Mouse (Mus musculus): Measurements from ENCODE around the gene Tpte.
"Not testable (repeated sequence)": the region's sequence is repeated elsewhere in the genome, so short reads cannot be mapped to it uniquely, and the experiment has no call there.

The Tpte gene

DNA sequence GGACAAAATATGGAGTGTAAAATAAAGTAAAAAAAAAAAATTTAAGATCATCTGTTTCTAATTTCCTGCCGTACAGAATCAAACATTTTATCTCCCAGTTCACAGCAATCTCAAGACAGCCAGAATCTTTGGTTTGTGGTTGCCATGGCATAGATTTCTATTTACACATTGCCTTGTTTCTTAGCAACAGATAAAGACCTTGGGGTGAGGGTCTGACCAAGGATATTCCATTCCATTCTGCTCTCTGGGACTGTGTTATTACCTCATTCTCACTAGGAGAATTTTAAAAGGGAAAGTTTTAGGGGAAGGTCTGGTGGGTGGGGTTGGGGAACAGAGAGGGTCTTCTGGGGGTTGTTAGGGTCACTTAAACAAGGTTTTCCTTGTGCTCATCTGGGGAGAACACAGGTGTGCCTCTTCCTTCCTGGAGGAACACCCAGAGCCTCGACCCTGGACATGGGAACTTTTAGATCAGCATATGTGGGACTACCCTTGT lies at the start of gene Tpte:
TSS of gene Tpte (plus strand) at position 443 of the 493 bp plus-strand sequence.
- no peak for DNase-seq (ENCODE audit: low spot score in 2 of 2)

DNA sequence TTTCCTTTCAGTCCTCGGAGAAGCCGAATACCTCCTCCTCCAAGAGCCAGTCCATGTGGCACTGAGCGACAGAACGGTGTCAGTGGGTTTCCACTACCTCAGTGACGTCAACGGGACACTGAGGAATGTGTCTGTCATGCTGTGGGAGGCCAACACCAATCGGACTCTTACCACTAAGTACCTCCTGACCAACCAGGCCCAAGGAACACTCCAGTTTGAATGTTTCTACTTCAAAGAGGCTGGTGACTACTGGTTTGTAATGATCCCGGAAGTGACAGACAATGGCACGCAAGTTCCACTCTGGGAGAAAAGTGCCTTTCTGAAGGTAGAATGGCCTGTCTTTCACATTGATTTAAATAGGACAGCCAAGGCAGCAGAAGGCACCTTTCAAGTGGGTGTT lies 40.3 kb upstream of the Tpte start:
- no peak for DNase-seq (ENCODE audit: low spot score in 2 of 2)

GRCm38 (mm10) chr8:22245663-22246062 lies 37.6 kb upstream of the Tpte start:
- DNase-seq (ENCODE audit: low spot score in 2 of 2): no peak

DNA sequence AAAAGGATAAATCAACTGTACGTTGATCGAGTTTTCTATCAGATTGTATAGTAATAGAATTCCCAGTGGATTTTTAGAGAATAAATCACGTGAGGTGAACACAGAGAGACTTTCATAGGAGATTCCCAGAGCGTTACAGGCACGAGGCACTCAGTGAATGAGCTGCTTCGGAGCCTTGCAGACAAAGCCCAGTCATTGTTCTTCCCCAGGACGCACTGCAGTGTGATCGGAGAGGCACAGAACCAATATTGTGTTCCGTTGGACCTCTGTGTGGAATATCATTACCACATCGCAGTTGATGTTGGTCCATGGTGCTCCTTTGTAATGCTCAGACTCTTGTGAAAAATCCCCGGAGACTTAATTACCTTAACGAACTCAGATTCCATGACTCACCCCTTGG lies 35.3 kb upstream of the Tpte start:
- DNase-seq (ENCODE audit: low spot score in 2 of 2): no peak

DNA sequence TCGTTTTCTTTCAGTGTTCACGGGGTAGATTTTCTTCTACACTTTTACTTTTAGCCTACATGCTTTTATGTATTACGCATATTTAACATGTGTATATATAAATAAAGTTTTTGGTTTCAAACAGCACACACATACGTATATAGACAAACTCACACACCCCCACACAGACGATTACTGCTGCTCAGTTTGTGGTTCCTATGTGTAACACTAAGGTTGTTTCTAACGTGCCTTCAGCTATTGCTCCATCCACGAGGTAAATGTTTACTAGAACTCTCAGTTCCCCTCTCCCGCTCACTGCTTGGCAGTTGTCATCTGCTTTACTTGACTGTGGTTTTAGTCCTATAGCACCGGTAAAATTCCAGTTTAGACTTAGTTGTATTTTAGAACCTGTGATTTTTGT lies 34.2 kb upstream of the Tpte start:
- DNase-seq (ENCODE audit: low spot score in 2 of 2): no peak

GRCm38 (mm10) chr8:22258946-22259450 lies 24.2 kb upstream of the Tpte start:
- no peak for DNase-seq (ENCODE audit: low spot score in 2 of 2)

DNA sequence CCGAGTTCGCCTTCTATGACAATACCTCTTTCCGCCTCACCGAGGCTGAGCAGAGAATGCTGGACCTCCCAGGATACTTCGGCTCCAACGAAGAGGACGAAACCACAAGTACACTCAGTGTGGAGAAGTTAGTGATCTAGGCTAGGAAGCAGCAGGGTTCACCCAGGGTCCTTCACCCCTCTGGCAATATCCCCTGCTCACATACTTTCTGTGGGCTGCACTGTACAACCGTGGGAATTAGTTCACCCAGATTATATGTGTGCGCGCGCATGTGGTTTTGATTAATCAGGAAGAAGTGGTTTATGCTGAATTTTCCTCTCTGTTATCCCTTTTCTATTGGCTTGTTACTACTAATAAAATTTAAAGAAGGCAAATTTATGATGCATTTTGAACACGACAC lies 23.7 kb upstream of the Tpte start:
- DNase-seq (ENCODE audit: low spot score in 2 of 2): no peak

DNA sequence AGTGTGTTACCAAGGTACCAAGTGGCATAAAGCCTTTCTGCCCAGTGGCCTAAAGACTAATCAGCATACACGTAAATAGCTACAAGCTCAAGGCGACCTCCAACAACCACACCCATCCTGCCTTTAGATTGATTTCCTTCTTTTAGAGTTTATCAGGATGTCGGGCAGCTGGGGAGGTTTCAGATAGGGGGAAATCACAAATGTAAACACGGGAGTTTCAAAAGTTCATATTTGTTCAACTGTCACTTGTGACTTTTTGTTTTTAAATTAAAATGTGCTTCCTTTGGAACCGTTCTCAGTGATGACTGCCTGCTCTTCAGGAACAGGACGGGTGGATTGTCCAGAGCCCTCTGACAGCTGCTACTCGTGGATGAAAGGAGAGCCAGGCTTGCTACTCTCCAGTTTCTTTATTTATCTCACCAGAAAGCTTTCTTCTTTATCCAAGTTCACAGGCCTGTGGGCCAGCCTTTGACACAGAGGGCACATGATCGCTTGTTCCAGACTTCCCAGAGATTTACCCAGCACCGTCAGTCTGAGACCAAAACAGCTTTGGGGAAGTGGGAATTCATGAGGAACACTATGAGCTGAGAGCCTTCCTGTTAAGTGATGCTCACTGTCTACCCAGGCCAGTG lies 23.0 kb upstream of the Tpte start:
- DNase-seq (ENCODE audit: low spot score in 2 of 2): no peak

- no peak for DNase-seq (ENCODE audit: low spot score in 2 of 2)
These were observed 21.0 kb upstream of the Tpte start for GRCm38 (mm10) chr8:22262267-22262666.

- DNase-seq (ENCODE audit: low spot score in 2 of 2): no peak
These were observed 18.9 kb upstream of the Tpte start for GRCm38 (mm10) chr8:22264292-22264691.

DNA sequence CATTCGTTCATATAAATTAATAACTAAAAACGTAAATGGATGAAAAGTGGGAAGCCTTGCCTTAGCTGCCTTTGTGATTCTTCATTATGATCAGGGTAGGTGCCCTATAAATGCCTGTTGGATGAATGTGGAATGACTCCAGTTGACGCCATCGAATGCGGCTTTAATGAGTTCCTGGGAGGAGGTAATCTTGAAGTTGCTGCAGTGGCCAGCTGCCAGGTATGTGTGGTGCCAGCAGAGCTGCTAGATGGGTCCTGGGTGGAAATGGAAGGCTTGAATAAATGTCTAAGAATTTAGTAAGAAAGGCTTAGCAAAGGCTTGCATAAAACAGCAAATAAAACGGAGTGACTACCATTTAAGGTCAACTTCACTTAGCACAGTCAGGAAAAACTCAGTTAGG lies 18.5 kb upstream of the Tpte start:
- no peak for DNase-seq (ENCODE audit: low spot score in 2 of 2)

GRCm38 (mm10) chr8:22265194-22265593 lies 18.0 kb upstream of the Tpte start:
- no peak for DNase-seq (ENCODE audit: low spot score in 2 of 2)

- DNase-seq (ENCODE audit: low spot score in 2 of 2): no peak
These were observed 16.4 kb upstream of the Tpte start for GRCm38 (mm10) chr8:22266809-22267208.

DNA sequence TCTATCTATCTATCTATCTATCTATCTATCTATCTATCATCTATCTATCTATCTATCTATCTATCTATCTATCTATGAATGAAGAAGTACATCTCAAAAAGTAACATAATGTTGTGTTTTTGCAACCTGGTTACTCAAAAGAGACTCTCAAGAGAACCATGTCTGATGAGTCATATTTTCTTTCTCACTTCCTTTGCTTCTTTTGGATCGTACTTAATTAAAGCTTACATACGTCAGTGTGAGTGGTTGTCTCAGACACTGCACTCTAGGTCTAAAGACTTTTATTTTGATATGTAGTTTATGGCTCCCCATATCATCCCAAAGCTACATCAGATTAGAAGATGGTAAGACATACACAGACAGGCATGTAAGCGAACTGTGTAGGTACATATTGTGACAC lies 10.1 kb upstream of the Tpte start:
- no peak for DNase-seq (ENCODE audit: low spot score in 2 of 2)

GRCm38 (mm10) chr8:22274641-22275040 lies 8.6 kb upstream of the Tpte start:
- DNase-seq (ENCODE audit: low spot score in 2 of 2): no peak

DNA sequence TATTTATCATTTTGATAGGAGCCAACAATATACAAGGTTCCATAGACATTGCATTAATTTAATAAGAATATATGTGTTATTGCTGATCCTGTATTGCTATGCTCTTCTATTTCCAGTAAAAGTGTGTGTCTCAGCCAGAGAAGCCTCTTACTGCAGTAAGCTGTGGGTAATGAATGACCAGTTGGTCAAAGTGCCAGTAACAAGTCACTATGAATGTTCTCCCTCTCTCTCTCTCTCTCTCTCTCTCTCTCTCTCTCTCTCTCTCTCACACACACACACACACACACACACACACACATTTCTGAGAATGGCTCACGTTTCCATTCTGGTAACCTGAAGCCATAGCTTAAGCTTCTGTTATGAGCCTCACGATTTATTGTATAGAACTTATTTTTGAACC lies 19.1 kb downstream of the Tpte start:
- no peak for DNase-seq (ENCODE audit: low spot score in 2 of 2)

GRCm38 (mm10) chr8:22302896-22303306 lies 19.7 kb downstream of the Tpte start:
- DNase-seq (ENCODE audit: low spot score in 2 of 2): peak in 1 of 2 experiments; percentile 7

DNA sequence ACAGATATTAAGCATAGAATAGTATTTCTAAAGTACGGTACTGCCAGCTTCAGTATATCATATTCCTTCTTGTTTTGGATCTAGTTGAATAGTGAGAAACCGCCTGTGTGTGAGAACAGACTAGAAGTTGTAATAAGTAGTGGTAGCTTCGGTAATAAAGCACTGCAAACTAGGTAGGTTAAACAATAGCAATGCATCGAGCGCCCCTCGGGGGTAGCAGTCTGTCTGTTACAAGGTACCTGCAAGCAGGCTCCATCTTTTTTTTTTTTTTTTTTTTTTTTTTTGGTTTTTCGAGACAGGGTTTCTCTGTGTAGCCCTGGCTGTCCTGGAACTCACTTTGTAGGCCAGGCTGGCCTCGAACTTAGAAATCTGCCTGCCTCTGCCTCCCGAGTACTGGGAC lies 20.8 kb downstream of the Tpte start:
- not testable (repeated sequence) for DNase-seq (ENCODE audit: low spot score in 2 of 2)

DNA sequence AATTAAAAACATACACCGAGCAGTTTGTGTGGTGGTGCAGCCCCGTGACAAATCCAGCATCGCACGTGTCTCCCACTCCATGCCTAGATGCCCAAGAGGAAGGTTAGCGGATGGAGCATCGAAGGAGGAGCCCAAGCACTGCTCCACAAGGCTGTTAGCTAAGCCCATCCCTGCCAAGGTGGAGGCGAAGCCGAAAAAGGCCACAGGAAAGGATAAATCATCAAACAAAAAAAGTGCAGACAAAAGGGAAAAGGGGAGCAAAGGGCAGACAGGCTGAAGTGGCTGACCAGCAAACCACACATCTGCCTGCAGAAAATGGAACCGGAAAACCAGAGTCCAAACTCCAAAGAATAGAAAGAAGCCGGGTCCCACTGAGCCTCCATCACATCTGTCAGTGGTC lies 23.8 kb downstream of the Tpte start:
- no peak for DNase-seq (ENCODE audit: low spot score in 2 of 2)

GRCm38 (mm10) chr8:22311446-22311845 lies 28.2 kb downstream of the Tpte start:
- DNase-seq (ENCODE audit: low spot score in 2 of 2): no peak

- no peak for DNase-seq (ENCODE audit: low spot score in 2 of 2)
These were observed 52.2 kb downstream of the Tpte start for GRCm38 (mm10) chr8:22335426-22335825.

DNA sequence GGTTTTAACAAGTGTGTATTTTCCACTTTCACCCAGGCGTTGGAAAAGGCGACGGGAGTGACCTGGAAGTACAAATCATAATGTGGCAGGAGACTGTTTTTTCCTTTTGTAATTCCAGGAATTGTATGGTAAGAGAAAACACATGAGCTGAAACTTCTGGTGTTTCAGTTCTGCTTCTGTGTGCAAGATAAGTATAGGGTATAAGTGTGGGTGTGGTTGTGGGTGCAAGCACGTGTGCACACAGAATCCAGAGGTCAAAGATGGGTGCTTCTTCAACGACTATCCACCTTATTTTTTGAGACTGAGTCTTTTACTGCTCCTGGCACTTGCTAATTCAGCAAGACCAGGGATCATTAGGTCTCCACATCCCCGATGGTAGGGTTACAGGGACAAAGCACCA lies 76.1 kb downstream of the Tpte start:
- DNase-seq (ENCODE audit: low spot score in 2 of 2): no peak

- no peak for DNase-seq (ENCODE audit: low spot score in 2 of 2)
These were observed 76.6 kb downstream of the Tpte start for GRCm38 (mm10) chr8:22359882-22360281.

- no peak for DNase-seq (ENCODE audit: low spot score in 2 of 2)
These were observed 93.1 kb downstream of the Tpte start for GRCm38 (mm10) chr8:22376311-22376710.
